Mouse (Mus musculus) kidney, postnatal 0 days (tissue): Measurements from ENCODE around the gene Shank1. TPM values are rescaled to one million over a fixed set of nuclear protein-coding genes. Genes with fewer than 3 reads are reported as not detected.
A peak's percentile ranks its signal among the peaks of the same experiment; 100 is the strongest.

Experiments
- ATAC-seq: fragments of 200-750 bp; cut with Nextera tagmentation; replicated peaks from 2 replicates; pipeline ENCODE4 v1.8.0; 2017; ENCODE audit warnings: low read depth, moderate number of reproducible peaks, moderate TSS enrichment, moderate library complexity; ENCODE audit not compliant: low FRiP score
- DNase-seq: peaks from one replicate; pipeline ENCODE4 v3.0.0-alpha.2; 2016; ENCODE audit warnings: low spot score
- H3K27ac ChIP-seq: fragments of 300-500 bp; sonication (generic); 2 replicates; pipeline ENCODE4 v1.5.1; 2014; ENCODE audit warnings: mild to moderate bottlenecking
- H3K27me3 ChIP-seq: fragments of 300-500 bp; sonication (generic); 2 replicates; pipeline ENCODE4 v1.6.1; 2014; ENCODE audit warnings: low read length, mixed read lengths; ENCODE audit not compliant: insufficient read depth
- H3K36me3 ChIP-seq: fragments of 300-500 bp; sonication (generic); 2 replicates; pipeline ENCODE4 v1.6.1; 2014; ENCODE audit warnings: low read length, mixed read lengths; ENCODE audit not compliant: insufficient read depth
- H3K4me1 ChIP-seq: fragments of 300-500 bp; sonication (generic); replicated peaks from 2 replicates; pipeline ENCODE4 v1.6.1; 2014; ENCODE audit warnings: antibody characterized with exemption, low read length, mixed read lengths; ENCODE audit not compliant: insufficient read depth
- H3K4me2 ChIP-seq: fragments of 300-500 bp; sonication (generic); 2 replicates; pipeline ENCODE4 v1.6.1; 2014; ENCODE audit warnings: mild to moderate bottlenecking, low read length, moderate library complexity, mixed read lengths
- H3K4me3 ChIP-seq: fragments of 300-500 bp; sonication (generic); replicated peaks from 2 replicates; pipeline ENCODE4 v1.5.1; 2014; ENCODE audit warnings: low read depth, low read length
- H3K9ac ChIP-seq: fragments of 300-500 bp; sonication (generic); 2 replicates; pipeline ENCODE4 v1.6.1; 2014; ENCODE audit warnings: low read depth, low read length
- H3K9me3 ChIP-seq: fragments of 300-500 bp; sonication (generic); replicated peaks from 2 replicates; pipeline ENCODE4 v1.6.1; 2016; ENCODE audit warnings: low read length, inconsistent platforms, mixed read lengths
- CTCF ChIP-seq: IDR thresholded peaks from 2 replicates; pipeline ENCODE4 v1.5.1; 2016; ENCODE audit warnings: antibody characterized with exemption, low read depth, mild to moderate bottlenecking, moderate library complexity
- WGBS: fragments of 180-500 bp; shearing (Covaris S2); extraction: QIAGEN DNeasy Blood & Tissue Kit; methylation state at CpG from one replicate; pipeline ENCODE4 v1.1.7; 2014; 5-methylcytosine and 5-hydroxymethylcytosine counted together
- polyA plus RNA-seq: library from polyadenylated mRNA; unstranded; fragments of >200 nt; fragmentation: Nextera tagmentation; extraction: Ambion mirVana; gene quantifications from 2 replicates; pipeline ENCODE4 v1.2.1, GENCODE M21; 2015

Shank1 gene
- polyA plus RNA-seq, 1 experiment from 2014 or later = 0.68 TPM

GRCm38 (mm10) chr7:44373889-44374652 lies 64.0 kb downstream of the Shank1 start:
- H3K36me3 ChIP-seq = no peaks in the 10 kb centered on the region
- peak overlapping the region; percentile 68 for H3K27ac ChIP-seq
- ATAC-seq (peak; percentile 90), DNase-seq (peak; percentile 97)
- H3K9ac ChIP-seq = peak overlapping the region; percentile 54; the same call in 1 of the 2 replicates
- H3K4me1 ChIP-seq = 0 out of 2 replicates have a peak, but pooled peaks cover 9% of the 10 kb centered on the region
- H3K9me3 ChIP-seq = no peaks in the 10 kb centered on the region
- peak overlapping the region; percentile 57 for H3K4me3 ChIP-seq
- H3K27me3 ChIP-seq = no peaks in the 10 kb centered on the region
- H3K4me2 ChIP-seq = peak overlapping the region; percentile 92
- no peak for TF ChIP-seq CTCF
- WGBS = 0% methylated on average over 19 of the region's 19 CpGs

- ATAC-seq (no peak), DNase-seq (no peak)
- H3K4me2 ChIP-seq = peak overlapping the region; percentile 92
- H3K36me3 ChIP-seq = no peaks in the 10 kb centered on the region
- peak overlapping the region; percentile 54; the same call in 1 of the 2 replicates for H3K9ac ChIP-seq
- no peak overlapping the region for H3K27ac ChIP-seq
- TF ChIP-seq CTCF = no peak
- no peaks in the 10 kb centered on the region for H3K9me3 ChIP-seq
- no peaks in the 10 kb centered on the region for H3K27me3 ChIP-seq
- WGBS = 3% methylated on average over 5 of the region's 5 CpGs
- H3K4me3 ChIP-seq = peak overlapping the region; percentile 57
- H3K4me1 ChIP-seq = 0 out of 2 replicates have a peak, but pooled peaks cover 9% of the 10 kb centered on the region
Observed at GRCm38 (mm10) chr7:44374756-44375155, 64.7 kb downstream of the Shank1 start.

- H3K4me2 ChIP-seq = peak overlapping the region; percentile 92
Observed at GRCm38 (mm10) chr7:44375207-44375606, 65.2 kb downstream of the Shank1 start.

GRCm38 (mm10) chr7:44375793-44376192 lies 65.7 kb downstream of the Shank1 start:
- no peak for TF ChIP-seq CTCF
- Histone ChIP-seq H3K27ac (no peak overlapping the region), H3K9me3 (no peaks in the 10 kb centered on the region), H3K27me3 (no peaks in the 10 kb centered on the region), H3K36me3 (no peaks in the 10 kb centered on the region), H3K4me2 (no peak overlapping the region), H3K4me1 (0 out of 2 replicates have a peak, but pooled peaks cover 9% of the 10 kb centered on the region), H3K4me3 (no peak overlapping the region), H3K9ac (no peak overlapping the region)
- no peak for ATAC-seq
- no peak for DNase-seq
- 68% methylated on average over 3 of the region's 3 CpGs for WGBS

More at GRCm38 (mm10) chr7:44375207-44375606, 65.2 kb downstream of the Shank1 start:
- DNase-seq (no peak), ATAC-seq (no peak)
- Histone ChIP-seq H3K27me3 (no peaks in the 10 kb centered on the region), H3K9ac (peak overlapping the region; percentile 54; the same call in 1 of the 2 replicates), H3K36me3 (no peaks in the 10 kb centered on the region), H3K4me3 (peak overlapping the region; percentile 57), H3K27ac (no peak overlapping the region), H3K9me3 (no peaks in the 10 kb centered on the region), H3K4me1 (0 out of 2 replicates have a peak, but pooled peaks cover 9% of the 10 kb centered on the region)
- TF ChIP-seq CTCF = no peak
- 10% methylated on average over 10 of the region's 10 CpGs for WGBS

- whole genome bisulfite sequencing = 36% methylated on average over 4 of the region's 4 CpGs
- no peaks in the 10 kb centered on the region for H3K9me3 ChIP-seq
- no peak overlapping the region for H3K9ac ChIP-seq
- 0 out of 2 replicates have a peak, but pooled peaks cover 9% of the 10 kb centered on the region for H3K4me1 ChIP-seq
- no peak overlapping the region for H3K27ac ChIP-seq
- no peak overlapping the region for H3K4me2 ChIP-seq
- DNase-seq (no peak), ATAC-seq (no peak)
- no peaks in the 10 kb centered on the region for H3K27me3 ChIP-seq
- no peaks in the 10 kb centered on the region for H3K36me3 ChIP-seq
- H3K4me3 ChIP-seq = no peak overlapping the region
- TF ChIP-seq CTCF = no peak
Observed at GRCm38 (mm10) chr7:44378290-44378689, 68.2 kb downstream of the Shank1 start.

GRCm38 (mm10) chr7:44382541-44382940 lies 72.5 kb downstream of the Shank1 start:
- no peaks in the 10 kb centered on the region for H3K4me1 ChIP-seq
- TF ChIP-seq CTCF = no peak
- H3K9me3 ChIP-seq = no peaks in the 10 kb centered on the region
- no peak overlapping the region for H3K4me3 ChIP-seq
- H3K36me3 ChIP-seq = no peaks in the 10 kb centered on the region
- WGBS = 76% methylated on average over 12 of the region's 12 CpGs
- H3K4me2 ChIP-seq = no peak overlapping the region
- no peak overlapping the region for H3K27ac ChIP-seq
- H3K27me3 ChIP-seq = no peaks in the 10 kb centered on the region
- no peak overlapping the region for H3K9ac ChIP-seq
- ATAC-seq = no peak
- no peak for DNase-seq
